In genomic region chr7:117930392-117930791, GRCm38 (mm10) we compare ENCODE assay signal across 22 mouse cellular contexts.
A peak's percentile ranks its signal among the peaks of the same experiment; 100 is the strongest.
DNase-seq lines count a peak whose midpoint lies in the region; ATAC-seq and TF ChIP-seq lines count a peak whose summit lies in the region.
"Had no signal": no experiment of that assay in that cellular context is flagged by ENCODE, and none has a peak within 500 bp of the region (broad histone marks: within the 10 kb centered on the region; RNA-seq: fewer than 3 reads in every experiment).

No protein-coding gene starts in this region.

- no peak for ATAC-seq in forebrain, embryonic 11.5 days (replicated peaks; ENCODE audit: low FRiP score)
- ATAC-seq in forebrain, postnatal 0 days = no peak
- 0 out of 2 replicates have a peak, but pooled peaks have one; percentile 35 for ATAC-seq in forebrain, embryonic 15.5 days (replicated peaks)
- ATAC-seq in frontal cortex, adult (ENCODE audit: low TSS enrichment) = no peak
- no peak for ATAC-seq in lung, postnatal 0 days
- ATAC-seq: hindbrain, embryonic 16.5 days; inflammation-experienced regulatory T-cells, adult 6 months; intestine, postnatal 0 days; Patski had no signal

- WGBS in forebrain, embryonic 11.5 days = 47% methylated on average over 9 of the region's 9 CpGs
- WGBS in forebrain, postnatal 0 days = 21% methylated on average over 9 of the region's 9 CpGs
- WGBS in forebrain, embryonic 15.5 days = 15% methylated on average over 9 of the region's 9 CpGs
- 85% methylated on average over 9 of the region's 9 CpGs for WGBS in lung, postnatal 0 days

- no peaks in the 10 kb centered on the region for H3K36me3 ChIP-seq in forebrain, embryonic 11.5 days (ENCODE audit: control insufficient read depth, insufficient read depth, low read length)
- H3K36me3 ChIP-seq in forebrain, postnatal 0 days (ENCODE audit: insufficient read depth) = no peaks in the 10 kb centered on the region
- no peaks in the 10 kb centered on the region for H3K36me3 ChIP-seq in forebrain, embryonic 15.5 days
- H3K36me3 ChIP-seq in lung, postnatal 0 days (ENCODE audit: insufficient read depth, low read length) = no peaks in the 10 kb centered on the region
- H3K36me3 ChIP-seq: embryonic facial prominence, embryonic 13.5 days; heart, embryonic 10.5 days; hindbrain, embryonic 12.5 days had no signal

- H3K9ac ChIP-seq in forebrain, embryonic 11.5 days (ENCODE audit: low read length) = no peak overlapping the region
- H3K9ac ChIP-seq in forebrain, postnatal 0 days = no peak overlapping the region
- no peak overlapping the region for H3K9ac ChIP-seq in forebrain, embryonic 15.5 days (replicated peaks)
- H3K9ac ChIP-seq in lung, postnatal 0 days (replicated peaks; ENCODE audit: low read depth) = no peak overlapping the region
- H3K9ac ChIP-seq: embryonic facial prominence, embryonic 13.5 days; hindbrain, embryonic 12.5 days had no signal

- H3K4me3 ChIP-seq in forebrain, embryonic 11.5 days (ENCODE audit: low read depth, low read length) = no peak overlapping the region
- H3K4me3 ChIP-seq in forebrain, postnatal 0 days (ENCODE audit: low read depth, low read length) = no peak overlapping the region
- H3K4me3 ChIP-seq in forebrain, embryonic 15.5 days = no peak overlapping the region
- no peak overlapping the region for H3K4me3 ChIP-seq in lung, postnatal 0 days (ENCODE audit: low read depth, low read length)
- H3K4me3 ChIP-seq: embryonic facial prominence, embryonic 13.5 days; gastrocnemius, adult 2 months; heart, embryonic 10.5 days; hindbrain, embryonic 12.5 days had no signal

- H3K27me3 ChIP-seq in forebrain, embryonic 11.5 days (ENCODE audit: control insufficient read depth, insufficient read depth, low read length) = no peaks in the 10 kb centered on the region; the same call in 1 of the 2 replicates
- H3K27me3 ChIP-seq in forebrain, postnatal 0 days (ENCODE audit: insufficient read depth, low read length) = no peaks in the 10 kb centered on the region
- no peaks in the 10 kb centered on the region for H3K27me3 ChIP-seq in forebrain, embryonic 15.5 days
- no peaks in the 10 kb centered on the region for H3K27me3 ChIP-seq in lung, postnatal 0 days (replicated peaks; ENCODE audit: insufficient read depth, low read length)
- H3K27me3 ChIP-seq: embryonic facial prominence, embryonic 13.5 days; hindbrain, embryonic 12.5 days; Patski had no signal

- H3K27ac ChIP-seq in forebrain, embryonic 11.5 days (ENCODE audit: low read depth, low read length) = no peak overlapping the region
- no peak overlapping the region for H3K27ac ChIP-seq in forebrain, postnatal 0 days (ENCODE audit: low read depth, low read length)
- H3K27ac ChIP-seq in forebrain, embryonic 15.5 days (replicated peaks) = no peak overlapping the region
- H3K27ac ChIP-seq in lung, postnatal 0 days (ENCODE audit: low read length) = no peak overlapping the region
- H3K27ac ChIP-seq: embryonic facial prominence, embryonic 13.5 days; gastrocnemius, adult 2 months; heart, embryonic 10.5 days; hindbrain, embryonic 12.5 days had no signal

- H3K9me3 ChIP-seq in forebrain, embryonic 11.5 days (ENCODE audit: control insufficient read depth, low read length) = no peaks in the 10 kb centered on the region
- H3K9me3 ChIP-seq in forebrain, postnatal 0 days (ENCODE audit: low read length) = no peaks in the 10 kb centered on the region
- H3K9me3 ChIP-seq in forebrain, embryonic 15.5 days = no peaks in the 10 kb centered on the region
- no peaks in the 10 kb centered on the region for H3K9me3 ChIP-seq in lung, postnatal 0 days (ENCODE audit: low read length)
- H3K9me3 ChIP-seq: embryonic facial prominence, embryonic 13.5 days; heart, embryonic 10.5 days; hindbrain, embryonic 12.5 days had no signal

- DNase-seq in forebrain, embryonic 11.5 days (ENCODE audit: low spot score) = peak; percentile 60
- DNase-seq in forebrain, postnatal 0 days = no peak
- peak; percentile 1 for DNase-seq in R1 (ENCODE audit: low read depth, low spot score)
- no peak for DNase-seq in thymus, postnatal 14 days
- DNase-seq in lung, postnatal 0 days (ENCODE audit: low spot score) = no peak
- DNase-seq: adrenal gland, adult 2 months; adrenal gland, postnatal 25 days; cerebellum, adult 2 months; cerebellum, postnatal 14 days; gastrocnemius, adult 2 months; gastrocnemius, postnatal 25 days; heart, postnatal 10 days; heart, postnatal 4 days had no signal

- H3K4me1 ChIP-seq in forebrain, embryonic 11.5 days (replicated peaks; ENCODE audit: control insufficient read depth, insufficient read depth, low read length) = peaks cover 1% of the 10 kb centered on the region; the same call in 1 of the 2 replicates
- H3K4me1 ChIP-seq in forebrain, postnatal 0 days (ENCODE audit: insufficient read depth) = no peaks in the 10 kb centered on the region
- peaks cover 13% of the 10 kb centered on the region for H3K4me1 ChIP-seq in forebrain, embryonic 15.5 days
- no peaks in the 10 kb centered on the region for H3K4me1 ChIP-seq in lung, postnatal 0 days (ENCODE audit: insufficient read depth, low read depth, low read length)
- H3K4me1 ChIP-seq: embryonic facial prominence, embryonic 13.5 days; heart, embryonic 10.5 days; hindbrain, embryonic 12.5 days had no signal

- TF ChIP-seq CTCF in forebrain, postnatal 0 days (IDR thresholded peaks at IDR 0.05; ENCODE audit: low read depth) = no peak
- TF ChIP-seq CTCF in lung, postnatal 0 days (IDR thresholded peaks at IDR 0.05) = no peak

- TF ChIP-seq EP300 in lung, postnatal 0 days (IDR thresholded peaks at IDR 0.05) = no peak

- no peak overlapping the region for H3K4me2 ChIP-seq in forebrain, embryonic 11.5 days (ENCODE audit: low read depth, low read length, severe bottlenecking)
- H3K4me2 ChIP-seq in forebrain, postnatal 0 days (ENCODE audit: low read depth) = no peak overlapping the region
- H3K4me2 ChIP-seq in forebrain, embryonic 15.5 days (replicated peaks) = no peak overlapping the region
- H3K4me2 ChIP-seq in lung, postnatal 0 days (replicated peaks; ENCODE audit: low read depth, low read length) = no peak overlapping the region
- H3K4me2 ChIP-seq: embryonic facial prominence, embryonic 13.5 days; hindbrain, embryonic 12.5 days had no signal

Comparison
In these comparisons a context has a peak if more than half of its experiments do, and no peak if none do; other contexts are left out.
1. DNase-seq: peak in forebrain, embryonic 11.5 days (single experiment) and R1 (single experiment); none in forebrain, postnatal 0 days (single experiment), thymus, postnatal 14 days (single experiment) and lung, postnatal 0 days (single experiment).